Mouse (Mus musculus) midbrain, embryonic 14.5 days (tissue): ENCODE results near the gene Sspo. TPM values are rescaled to one million over a fixed set of nuclear protein-coding genes. Genes with fewer than 3 reads are reported as not detected.

Source experiments
- ATAC-seq: fragments of 200-750 bp; cut with Nextera tagmentation; 2 replicates; pipeline ENCODE4 v1.8.0; 2017; ENCODE audit warnings: moderate number of reproducible peaks, moderate library complexity; ENCODE audit not compliant: low FRiP score, low TSS enrichment
- DNase-seq: peaks from one replicate; pipeline ENCODE4 v3.0.0-alpha.2; 2015
- H3K27ac ChIP-seq: fragments of 300-500 bp; sonication (generic); replicated peaks from 2 replicates; pipeline ENCODE4 v1.5.1; 2014; ENCODE audit warnings: mild to moderate bottlenecking, low read depth, low read length, moderate library complexity
- H3K27me3 ChIP-seq: fragments of 300-500 bp; sonication (generic); 2 replicates; pipeline ENCODE4 v1.6.1; 2014; ENCODE audit warnings: low read length, control low read depth, mixed read lengths; ENCODE audit not compliant: control insufficient read depth, insufficient read depth
- H3K36me3 ChIP-seq: fragments of 300-500 bp; sonication (generic); 2 replicates; pipeline ENCODE4 v1.6.1; 2014; ENCODE audit warnings: low read length, control low read depth; ENCODE audit not compliant: control insufficient read depth, insufficient read depth
- H3K4me1 ChIP-seq: fragments of 300-500 bp; sonication (generic); 2 replicates; pipeline ENCODE4 v1.6.1; 2014; ENCODE audit warnings: mild to moderate bottlenecking, antibody characterized with exemption, low read length, control low read depth; ENCODE audit not compliant: control insufficient read depth, insufficient read depth
- H3K4me2 ChIP-seq: fragments of 300-500 bp; sonication (generic); 2 replicates; pipeline ENCODE4 v1.6.1; 2014; ENCODE audit warnings: mild to moderate bottlenecking, low read length, moderate library complexity
- H3K4me3 ChIP-seq: fragments of 300-500 bp; sonication (generic); replicated peaks from 2 replicates; pipeline ENCODE4 v1.5.1; 2014; ENCODE audit warnings: low read depth, low read length
- H3K9ac ChIP-seq: fragments of 300-500 bp; sonication (generic); replicated peaks from 2 replicates; pipeline ENCODE4 v1.6.1; 2014; ENCODE audit warnings: mild to moderate bottlenecking, low read length, moderate library complexity
- H3K9me3 ChIP-seq: fragments of 300-500 bp; sonication (generic); 2 replicates; pipeline ENCODE4 v1.6.1; 2016; ENCODE audit warnings: low read length, control low read depth, mixed read lengths; ENCODE audit not compliant: control insufficient read depth
- WGBS: fragments of 180-500 bp; shearing (Covaris S2); extraction: QIAGEN DNeasy Blood & Tissue Kit; methylation state at CpG from one replicate; pipeline ENCODE4 v1.1.7; 2014; 5-methylcytosine and 5-hydroxymethylcytosine counted together
- polyA plus RNA-seq: library from polyadenylated mRNA; unstranded; fragments of >200 nt; fragmentation: Nextera tagmentation; extraction: Ambion mirVana; gene quantifications from 2 replicates; pipeline ENCODE4 v1.2.1, GENCODE M21; 2014

Sspo gene
- polyA plus RNA-seq = 0.39 and 0.49 TPM in 2 replicates

- Histone ChIP-seq H3K4me3 (no peak within 1 kb of the TSS), H3K36me3 (no peaks in the 10 kb centered on the region), H3K27ac (no peak within 1 kb of the TSS), H3K9ac (no peak within 1 kb of the TSS), H3K4me1 (peaks cover 5% of the 10 kb centered on the region; the same call in 1 of the 2 replicates), H3K4me2 (no peak within 1 kb of the TSS), H3K27me3 (no peaks in the 10 kb centered on the region), H3K9me3 (no peaks in the 10 kb centered on the region)
- no peak for ATAC-seq
- DNase-seq = no peak
- 71% methylated on average over 1 of the region's 1 CpGs for WGBS
Measured at GRCm38 (mm10) chr6:48447929-48448328, at the start of gene Sspo. Sspo (plus strand) TSS chr6:48448229.

- H3K27me3 ChIP-seq = no peaks in the 10 kb centered on the region
- WGBS = 94% methylated on average over 5 of the region's 5 CpGs
- ATAC-seq (no peak), DNase-seq (no peak)
- no peak overlapping the region for H3K27ac ChIP-seq
- H3K36me3 ChIP-seq = peaks cover 11% of the 10 kb centered on the region
- no peaks in the 10 kb centered on the region for H3K9me3 ChIP-seq
- no peak overlapping the region for H3K4me2 ChIP-seq
- peaks cover 21% of the 10 kb centered on the region for H3K4me1 ChIP-seq
- H3K4me3 ChIP-seq = no peak overlapping the region
- H3K9ac ChIP-seq = no peak overlapping the region
Measured at GRCm38 (mm10) chr6:48399906-48400305, 48.1 kb upstream of the Sspo start.

GRCm38 (mm10) chr6:48404071-48404470 lies 44.0 kb upstream of the Sspo start:
- Histone ChIP-seq H3K4me3 (no peak overlapping the region), H3K36me3 (peaks cover 52% of the 10 kb centered on the region), H3K9ac (no peak overlapping the region), H3K9me3 (no peaks in the 10 kb centered on the region), H3K4me2 (no peak overlapping the region), H3K4me1 (no peaks in the 10 kb centered on the region), H3K27me3 (no peaks in the 10 kb centered on the region), H3K27ac (no peak overlapping the region)
- DNase-seq (no peak), ATAC-seq (no peak)
- WGBS = 95% methylated on average over 5 of the region's 5 CpGs

- Histone ChIP-seq H3K9ac (no peak overlapping the region), H3K4me1 (no peaks in the 10 kb centered on the region), H3K27ac (no peak overlapping the region), H3K4me3 (no peak overlapping the region), H3K27me3 (no peaks in the 10 kb centered on the region), H3K4me2 (no peak overlapping the region), H3K9me3 (no peaks in the 10 kb centered on the region), H3K36me3 (peaks cover 99% of the 10 kb centered on the region)
- DNase-seq (no peak), ATAC-seq (no peak)
- 95% methylated on average over 4 of the region's 4 CpGs for WGBS
Measured at GRCm38 (mm10) chr6:48409726-48410343, 38.2 kb upstream of the Sspo start.

GRCm38 (mm10) chr6:48410551-48410950 lies 37.5 kb upstream of the Sspo start:
- Histone ChIP-seq H3K4me3 (no peak overlapping the region), H3K4me2 (no peak overlapping the region), H3K27ac (no peak overlapping the region), H3K9me3 (no peaks in the 10 kb centered on the region), H3K4me1 (no peaks in the 10 kb centered on the region), H3K36me3 (peaks cover 99% of the 10 kb centered on the region), H3K27me3 (no peaks in the 10 kb centered on the region), H3K9ac (no peak overlapping the region)
- 88% methylated on average over 3 of the region's 3 CpGs for WGBS
- ATAC-seq (no peak), DNase-seq (no peak)

- Histone ChIP-seq H3K36me3 (peaks cover 100% of the 10 kb centered on the region), H3K4me3 (no peak overlapping the region), H3K27me3 (no peaks in the 10 kb centered on the region), H3K27ac (no peak overlapping the region), H3K9me3 (no peaks in the 10 kb centered on the region), H3K4me1 (no peaks in the 10 kb centered on the region), H3K9ac (no peak overlapping the region), H3K4me2 (no peak overlapping the region)
- 93% methylated on average over 6 of the region's 6 CpGs for WGBS
- DNase-seq = no peak
- ATAC-seq = no peak
Measured at GRCm38 (mm10) chr6:48411193-48412092, 36.6 kb upstream of the Sspo start.

- ATAC-seq = no peak
- 92% methylated on average over 4 of the region's 4 CpGs for WGBS
- Histone ChIP-seq H3K9ac (no peak overlapping the region), H3K9me3 (no peaks in the 10 kb centered on the region), H3K27me3 (no peaks in the 10 kb centered on the region), H3K36me3 (peaks cover 100% of the 10 kb centered on the region), H3K27ac (no peak overlapping the region), H3K4me3 (no peak overlapping the region), H3K4me1 (no peaks in the 10 kb centered on the region), H3K4me2 (no peak overlapping the region)
- no peak for DNase-seq
Measured at GRCm38 (mm10) chr6:48412147-48412546, 35.9 kb upstream of the Sspo start.

GRCm38 (mm10) chr6:48412662-48413061 lies 35.4 kb upstream of the Sspo start:
- Histone ChIP-seq H3K36me3 (peaks cover 99% of the 10 kb centered on the region), H3K4me3 (no peak overlapping the region), H3K4me2 (no peak overlapping the region), H3K27ac (no peak overlapping the region), H3K9me3 (no peaks in the 10 kb centered on the region), H3K9ac (no peak overlapping the region), H3K27me3 (no peaks in the 10 kb centered on the region), H3K4me1 (no peaks in the 10 kb centered on the region)
- no peak for ATAC-seq
- DNase-seq = no peak
- 91% methylated on average over 3 of the region's 3 CpGs for WGBS

GRCm38 (mm10) chr6:48413081-48413480 lies 34.9 kb upstream of the Sspo start:
- 85% methylated on average over 10 of the region's 10 CpGs for WGBS
- Histone ChIP-seq H3K9ac (no peak overlapping the region), H3K27ac (no peak overlapping the region), H3K4me1 (no peaks in the 10 kb centered on the region), H3K4me3 (no peak overlapping the region), H3K36me3 (peaks cover 97% of the 10 kb centered on the region), H3K9me3 (no peaks in the 10 kb centered on the region), H3K27me3 (no peaks in the 10 kb centered on the region), H3K4me2 (no peak overlapping the region)
- ATAC-seq = no peak
- no peak for DNase-seq
